ENCODE assay signal across 21 mouse cellular contexts in genomic region chr1:185065056-185065455, GRCm38 (mm10).
DNase-seq lines count a peak whose midpoint lies in the region; ATAC-seq and TF ChIP-seq lines count a peak whose summit lies in the region.
"Had no signal": no experiment of that assay in that cellular context is flagged by ENCODE, and none has a peak within 500 bp of the region (broad histone marks: within the 10 kb centered on the region; RNA-seq: fewer than 3 reads in every experiment).

No protein-coding gene starts in this region.

- H3K79me2 ChIP-seq in heart, adult 2 months (replicated peaks; ENCODE audit: control insufficient read depth, insufficient read depth, low read length), result no peaks in the 10 kb centered on the region

- no peak for TF ChIP-seq CTCF in heart, adult 2 months (IDR thresholded peaks at IDR 0.05)
- no peak for TF ChIP-seq CTCF in lung, postnatal 0 days (IDR thresholded peaks at IDR 0.05)

- no peaks in the 10 kb centered on the region for H3K9me3 ChIP-seq in heart, embryonic 10.5 days
- H3K9me3 ChIP-seq in lung, postnatal 0 days (ENCODE audit: low read length), result no peaks in the 10 kb centered on the region
- H3K9me3 ChIP-seq: embryonic facial prominence, embryonic 15.5 days; forebrain, embryonic 10.5 days; heart, embryonic 12.5 days; hindbrain, embryonic 10.5 days; intestine, embryonic 15.5 days had no signal

- TF ChIP-seq POLR2A in heart, adult 2 months (IDR thresholded peaks at IDR 0.05; ENCODE audit: insufficient read depth, low read depth, low read length), result no peak

- no peaks in the 10 kb centered on the region for H3K36me3 ChIP-seq in heart, embryonic 10.5 days
- no peaks in the 10 kb centered on the region for H3K36me3 ChIP-seq in heart, adult 2 months (ENCODE audit: control insufficient read depth, insufficient read depth, low read length)
- H3K36me3 ChIP-seq in lung, postnatal 0 days (ENCODE audit: insufficient read depth, low read length), result no peaks in the 10 kb centered on the region
- H3K36me3 ChIP-seq: embryonic facial prominence, embryonic 15.5 days; forebrain, embryonic 10.5 days; heart, embryonic 12.5 days; hindbrain, embryonic 10.5 days; intestine, embryonic 15.5 days had no signal

- DNase-seq in adrenal gland, adult 2 months, result peak; percentile 30
- no peak for DNase-seq in adrenal gland, postnatal 10 days
- peak; percentile 58 for DNase-seq in heart, embryonic 10.5 days (ENCODE audit: low spot score)
- no peak for DNase-seq in heart, adult 2 months
- peak; percentile 55 for DNase-seq in lung, postnatal 0 days (ENCODE audit: low spot score)
- DNase-seq in lung, adult 18-20 months, result no peak
- no peak for DNase-seq in natural killer cell, adult 2 months (ENCODE audit: low spot score in 2 of 2)
- DNase-seq: adrenal gland, postnatal 14 days; cerebellum, adult 18-20 months; cerebellum, adult 9-11 months; cerebellum, postnatal 36 days; gastrocnemius, adult 2 months; gastrocnemius, postnatal 25 days had no signal

- no peak overlapping the region for H3K27ac ChIP-seq in heart, embryonic 10.5 days
- H3K27ac ChIP-seq in heart, adult 2 months, result no peak overlapping the region
- H3K27ac ChIP-seq in lung, postnatal 0 days (ENCODE audit: low read length), result no peak overlapping the region
- H3K27ac ChIP-seq: embryonic facial prominence, embryonic 15.5 days; forebrain, embryonic 10.5 days; gastrocnemius, adult 2 months; hindbrain, embryonic 10.5 days; hindbrain, embryonic 14.5 days; intestine, embryonic 15.5 days had no signal

- TF ChIP-seq EP300 in heart, adult 2 months (IDR thresholded peaks at IDR 0.05; ENCODE audit: insufficient read depth, low read depth, low read length), result no peak
- no peak for TF ChIP-seq EP300 in lung, postnatal 0 days (IDR thresholded peaks at IDR 0.05)

- intact Hi-C loops in heart, adult 2 months (cut with DNase I), result no loop called here

- WGBS in heart, embryonic 10.5 days, result 42% methylated on average over 3 of the region's 3 CpGs
- WGBS in heart, adult 2 months, result 46% methylated on average over 3 of the region's 3 CpGs
- 18% methylated on average over 3 of the region's 3 CpGs for WGBS in lung, postnatal 0 days

- peaks cover 17% of the 10 kb centered on the region; the same call in 1 of the 2 replicates for H3K4me1 ChIP-seq in heart, embryonic 10.5 days
- no peaks in the 10 kb centered on the region for H3K4me1 ChIP-seq in heart, adult 2 months (ENCODE audit: control insufficient read depth, insufficient read depth, low read length)
- H3K4me1 ChIP-seq in lung, postnatal 0 days (ENCODE audit: insufficient read depth, low read depth, low read length), result peaks cover 2% of the 10 kb centered on the region; the same call in 1 of the 2 replicates
- H3K4me1 ChIP-seq: embryonic facial prominence, embryonic 15.5 days; forebrain, embryonic 10.5 days; hindbrain, embryonic 10.5 days; intestine, embryonic 15.5 days had no signal

- H3K27me3 ChIP-seq in heart, embryonic 10.5 days (ENCODE audit: insufficient read depth, poor library complexity, severe bottlenecking), result peaks cover 7% of the 10 kb centered on the region; the same call in 1 of the 2 replicates
- no peaks in the 10 kb centered on the region for H3K27me3 ChIP-seq in heart, adult 2 months (ENCODE audit: control insufficient read depth, insufficient read depth, low read length)
- no peaks in the 10 kb centered on the region for H3K27me3 ChIP-seq in lung, postnatal 0 days (replicated peaks; ENCODE audit: insufficient read depth, low read length)
- H3K27me3 ChIP-seq: embryonic facial prominence, embryonic 15.5 days; heart, embryonic 12.5 days; intestine, embryonic 15.5 days had no signal

- no peak overlapping the region for H3K4me3 ChIP-seq in heart, embryonic 10.5 days
- H3K4me3 ChIP-seq in heart, adult 2 months, result no peak overlapping the region
- no peak overlapping the region for H3K4me3 ChIP-seq in lung, postnatal 0 days (ENCODE audit: low read depth, low read length)
- H3K4me3 ChIP-seq: embryonic facial prominence, embryonic 15.5 days; erythroblast, embryonic 14.5 days; forebrain, embryonic 10.5 days; gastrocnemius, adult 2 months; heart, embryonic 12.5 days; hindbrain, embryonic 10.5 days; intestine, embryonic 15.5 days had no signal

- no peak overlapping the region for H3K9ac ChIP-seq in heart, adult 2 months (ENCODE audit: low read depth, low read length)
- H3K9ac ChIP-seq in lung, postnatal 0 days (replicated peaks; ENCODE audit: low read depth), result no peak overlapping the region
- H3K9ac ChIP-seq: embryonic facial prominence, embryonic 15.5 days; heart, embryonic 12.5 days; hindbrain, embryonic 14.5 days; intestine, embryonic 15.5 days had no signal

- ATAC-seq in lung, postnatal 0 days, result peak; percentile 52; the same call in 1 of the 2 replicates
- ATAC-seq: forebrain, embryonic 14.5 days; intestine, embryonic 15.5 days had no signal

- no peak overlapping the region for H3K4me2 ChIP-seq in lung, postnatal 0 days (replicated peaks; ENCODE audit: low read depth, low read length)
- H3K4me2 ChIP-seq: embryonic facial prominence, embryonic 15.5 days; heart, embryonic 12.5 days; hindbrain, embryonic 14.5 days; intestine, embryonic 15.5 days had no signal

Comparison
In these comparisons a context has a peak if more than half of its experiments do, and no peak if none do; other contexts are left out.
1. DNase-seq: peak in adrenal gland, adult 2 months (single experiment), heart, embryonic 10.5 days (single experiment) and lung, postnatal 0 days (single experiment); none in adrenal gland, postnatal 10 days (single experiment), heart, adult 2 months (0 of 2), lung, adult 18-20 months (0 of 2) and natural killer cell, adult 2 months (0 of 2).